Mouse (Mus musculus) cerebellum, postnatal 14 days (tissue): Measurements from ENCODE around the gene Cxadr.
"Not testable (repeated sequence)": the region's sequence is repeated elsewhere in the genome, so short reads cannot be mapped to it uniquely, and the experiment has no call there.

Source experiments
- DNase-seq, 2 experiments: peaks; one replicate each; pipeline ENCODE4 v3.0.0; 2021; ENCODE audit warnings: mixed read lengths in 2 of 2

Cxadr gene

GRCm38 (mm10) chr16:78307476-78308192 lies 6.3 kb downstream of the Cxadr start:
- no peak for DNase-seq

GRCm38 (mm10) chr16:78309258-78309657 lies 8.0 kb downstream of the Cxadr start:
- DNase-seq, result no peak

GRCm38 (mm10) chr16:78313135-78313887 lies 12.0 kb downstream of the Cxadr start:
- no peak for DNase-seq

GRCm38 (mm10) chr16:78314026-78314425 lies 12.7 kb downstream of the Cxadr start:
- no peak for DNase-seq

GRCm38 (mm10) chr16:78316849-78317248 lies 15.6 kb downstream of the Cxadr start:
- DNase-seq, result peak; percentile 76 to 82

GRCm38 (mm10) chr16:78317960-78318359 lies 16.7 kb downstream of the Cxadr start:
- DNase-seq, result no peak

GRCm38 (mm10) chr16:78319711-78320110 lies 18.4 kb downstream of the Cxadr start:
- DNase-seq, result no peak

GRCm38 (mm10) chr16:78321559-78321958 lies 20.3 kb downstream of the Cxadr start:
- DNase-seq, result no peak

- DNase-seq, result no peak
Observed at GRCm38 (mm10) chr16:78322140-78322539, 20.9 kb downstream of the Cxadr start.

- DNase-seq, result no peak
Observed at GRCm38 (mm10) chr16:78325972-78326848, 24.9 kb downstream of the Cxadr start.

GRCm38 (mm10) chr16:78327562-78327961 lies 26.3 kb downstream of the Cxadr start:
- no peak for DNase-seq

GRCm38 (mm10) chr16:78327999-78328398 lies 26.7 kb downstream of the Cxadr start:
- DNase-seq, result no peak

GRCm38 (mm10) chr16:78337226-78337625 lies 35.9 kb downstream of the Cxadr start:
- DNase-seq, result no peak

GRCm38 (mm10) chr16:78341356-78341755 lies 40.1 kb downstream of the Cxadr start:
- DNase-seq, result no peak

- no peak for DNase-seq
Observed at GRCm38 (mm10) chr16:78342767-78343166, 41.5 kb downstream of the Cxadr start.

- no peak for DNase-seq
Observed at GRCm38 (mm10) chr16:78343792-78344191, 42.5 kb downstream of the Cxadr start.

GRCm38 (mm10) chr16:78346662-78347327 lies 45.5 kb downstream of the Cxadr start:
- DNase-seq, result no peak

GRCm38 (mm10) chr16:78347328-78347926 lies 46.1 kb downstream of the Cxadr start:
- DNase-seq, result no peak

- peak in 1 of 2 experiments; percentile 8 for DNase-seq
Observed at GRCm38 (mm10) chr16:78357757-78358156, 56.5 kb downstream of the Cxadr start.

- DNase-seq, result no peak
Observed at GRCm38 (mm10) chr16:78361466-78361865, 60.2 kb downstream of the Cxadr start.

GRCm38 (mm10) chr16:78364554-78364953 lies 63.3 kb downstream of the Cxadr start:
- DNase-seq, result not testable (repeated sequence)

GRCm38 (mm10) chr16:78371491-78372046 lies 70.3 kb downstream of the Cxadr start:
- no peak for DNase-seq
